Mouse (Mus musculus) heart, postnatal 25 days (tissue): ENCODE results near the gene Cdc5l. TPM values are rescaled to one million over a fixed set of nuclear protein-coding genes. Genes with fewer than 3 reads are reported as not detected.
"Not testable (repeated sequence)": the region's sequence is repeated elsewhere in the genome, so short reads cannot be mapped to it uniquely, and the experiment has no call there.

Experiments used
- DNase-seq: peaks from one replicate; pipeline ENCODE4 v3.0.0; 2022; ENCODE audit warnings: low spot score
- intact Hi-C: fragments of 180-260 bp; cut with DNase I; formaldehyde crosslinking; loops from one replicate; pipeline ENCODE4 v1.15.1; 2025
- total RNA-seq, 2 experiments: library from RNA; stranded (reverse); gene quantifications; 2 replicates each; pipeline ENCODE4 v1.2.3; 2021

The Cdc5l gene
- total RNA-seq, 2 experiments from 2014 or later = 36.7 to 42.8 TPM

DNA sequence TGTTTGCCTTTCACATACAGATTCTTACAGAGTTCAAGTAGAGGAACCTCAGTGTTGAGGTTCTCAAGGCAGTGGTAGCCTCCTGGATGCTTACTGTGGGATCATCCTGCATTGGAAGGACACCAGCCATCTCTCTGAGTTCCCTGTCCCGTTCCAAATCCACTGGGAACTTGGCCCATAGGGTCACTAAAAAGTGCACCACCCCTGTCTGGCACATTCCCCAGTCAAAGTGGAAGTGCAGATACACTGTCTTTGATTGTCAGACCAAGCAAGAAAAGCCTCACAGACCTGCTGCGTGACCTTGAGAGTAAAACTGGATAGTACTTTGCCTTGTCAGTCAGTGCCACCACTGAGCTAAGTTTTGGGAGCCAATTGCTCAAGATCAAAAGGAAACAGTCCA is 13.5 kb upstream of the Cdc5l start:
- DNase-seq = no peak
- intact Hi-C loops = no loop called here

DNA sequence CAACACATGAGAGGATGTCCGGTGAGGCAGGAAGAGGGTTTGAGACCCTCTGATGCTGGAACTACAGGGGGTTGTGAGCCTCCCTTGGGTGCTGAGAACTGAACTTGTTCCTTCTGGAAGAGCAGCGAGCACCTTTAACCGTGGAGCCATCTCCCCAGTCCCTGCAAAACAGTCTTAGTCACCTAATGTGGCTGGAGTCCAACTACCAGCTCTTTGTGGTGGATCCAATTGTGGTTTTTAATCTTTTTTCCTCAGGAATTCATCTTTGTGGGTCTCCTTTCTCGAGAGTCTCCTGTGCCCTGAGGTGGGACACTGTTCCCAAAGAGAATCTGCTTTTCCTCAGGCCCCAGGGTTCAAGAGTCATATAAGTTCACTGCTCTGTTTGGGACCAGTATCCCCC is 12.4 kb upstream of the Cdc5l start:
- DNase-seq = no peak
- intact Hi-C loops = no loop called here

- DNase-seq = no peak
- intact Hi-C loops = no loop called here
Measured at GRCm38 (mm10) chr17:45434262-45434590, 689 bp upstream of the Cdc5l start.

- DNase-seq = no peak
- intact Hi-C loops = no loop called here
Measured at GRCm38 (mm10) chr17:45432706-45433398, 685 bp downstream of the Cdc5l start.

DNA sequence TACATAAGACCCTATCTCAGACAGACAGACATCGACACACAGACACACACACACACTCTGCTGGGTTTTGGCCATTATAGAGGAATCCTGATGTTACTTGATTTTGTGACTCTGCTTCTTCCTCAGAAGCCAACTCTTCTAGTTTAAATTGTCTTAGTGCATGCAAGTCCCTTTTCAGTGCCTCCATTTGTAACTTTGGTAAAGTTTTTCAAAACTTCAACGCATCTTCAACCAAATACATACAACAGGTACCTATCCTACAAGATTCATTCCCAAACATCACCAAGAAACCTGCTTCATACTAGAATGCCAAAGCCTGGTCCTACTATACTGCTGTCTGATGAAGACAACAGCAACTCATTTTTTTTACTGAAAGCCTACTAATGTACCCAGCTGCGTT is 1.5 kb downstream of the Cdc5l start:
- intact Hi-C loops = no loop called here
- no peak for DNase-seq

DNA sequence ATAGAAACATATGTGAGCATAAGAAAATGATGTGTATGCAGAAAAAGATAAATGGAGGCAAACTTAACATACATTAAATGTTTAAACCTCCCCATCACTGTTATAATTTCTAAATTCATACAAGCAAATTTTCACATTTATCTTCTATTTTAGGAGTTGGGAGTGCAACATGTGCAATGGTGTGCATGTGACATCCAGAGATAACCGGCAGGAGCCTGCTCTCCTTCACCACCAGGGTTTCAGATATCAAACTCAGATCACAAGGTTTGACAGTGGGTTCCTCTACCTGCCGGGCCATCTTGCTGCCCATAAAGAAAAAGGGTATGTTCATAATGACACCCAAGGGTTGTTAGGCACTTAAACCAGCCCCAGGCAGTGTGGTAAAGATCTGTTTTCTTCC is 16.1 kb downstream of the Cdc5l start:
- intact Hi-C loops = no loop called here
- DNase-seq = no peak

- DNase-seq, intact Hi-C loops: not testable (repeated sequence)
Measured at GRCm38 (mm10) chr17:45411617-45412016, 21.9 kb downstream of the Cdc5l start.

DNA sequence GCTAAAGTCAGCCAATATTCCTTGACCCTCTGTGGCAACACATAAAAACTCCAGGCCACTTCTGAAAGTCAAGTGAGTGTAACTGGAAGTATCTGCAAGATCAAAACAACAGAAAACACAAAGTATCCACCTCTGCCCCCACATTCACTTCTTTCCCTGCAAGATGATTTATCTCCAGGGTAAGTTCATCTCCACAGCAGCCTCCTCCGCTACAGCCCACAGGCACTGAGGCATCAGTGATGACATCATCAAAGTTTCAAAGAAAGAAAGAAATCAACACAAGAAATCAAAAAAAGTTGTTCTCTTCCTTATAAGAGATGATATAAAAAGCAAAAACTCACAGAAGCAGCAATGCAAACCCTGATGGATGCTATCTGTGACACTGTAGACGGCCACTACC is 24.8 kb downstream of the Cdc5l start:
- DNase-seq = no peak
- intact Hi-C loops = loop anchor here (10.0 kb wide), 1 partner anchor 954 kb away; no protein-coding TSS in a partner anchor

DNA sequence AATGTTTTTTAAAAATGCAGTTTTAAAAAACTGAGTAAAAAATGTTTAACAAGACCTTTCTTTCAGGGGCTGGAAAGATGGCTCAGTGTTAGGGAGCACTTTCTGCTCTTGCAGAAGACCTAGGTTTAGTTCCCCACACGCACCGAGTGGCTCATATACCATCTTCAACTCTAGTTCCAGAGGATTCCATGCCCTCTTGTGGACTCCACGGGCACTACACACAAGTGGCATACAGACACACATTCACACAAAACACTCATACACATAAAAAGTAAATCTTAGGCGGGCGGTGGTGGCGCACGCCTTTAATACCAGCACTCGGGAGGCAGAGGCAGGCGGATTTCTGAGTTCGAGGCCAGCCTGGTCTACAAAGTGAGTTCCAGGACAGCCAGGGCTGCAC is 27.3 kb downstream of the Cdc5l start:
- DNase-seq = no peak
- intact Hi-C loops = loop anchor here (10.0 kb wide), 1 partner anchor 951 kb away; no protein-coding TSS in a partner anchor

DNA sequence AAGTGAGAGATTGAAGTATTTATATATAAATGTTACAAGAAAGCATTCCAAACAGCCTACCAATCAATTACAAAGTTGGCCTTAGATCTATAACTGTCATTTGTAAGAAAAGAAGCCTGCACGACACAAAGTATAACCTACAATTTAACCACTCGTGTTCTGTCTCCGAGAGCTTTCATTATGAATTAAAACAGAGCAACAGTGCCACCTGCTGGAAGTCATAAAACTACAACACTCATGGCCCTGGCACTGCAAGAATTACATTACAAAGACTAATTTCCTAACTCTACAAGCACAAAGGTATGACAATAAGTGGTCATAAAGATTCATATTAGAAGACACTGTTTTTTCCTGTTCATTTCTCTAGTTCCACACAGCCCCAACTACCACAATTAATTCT is 30.3 kb downstream of the Cdc5l start:
- intact Hi-C loops = loop anchor here (10.0 kb wide), 1 partner anchor 948 kb away; no protein-coding TSS in a partner anchor
- DNase-seq = no peak

- intact Hi-C loops = loop anchor here (10.0 kb wide), 1 partner anchor 948 kb away; no protein-coding TSS in a partner anchor
- no peak for DNase-seq
Measured at GRCm38 (mm10) chr17:45402601-45403000, 30.9 kb downstream of the Cdc5l start.

DNA sequence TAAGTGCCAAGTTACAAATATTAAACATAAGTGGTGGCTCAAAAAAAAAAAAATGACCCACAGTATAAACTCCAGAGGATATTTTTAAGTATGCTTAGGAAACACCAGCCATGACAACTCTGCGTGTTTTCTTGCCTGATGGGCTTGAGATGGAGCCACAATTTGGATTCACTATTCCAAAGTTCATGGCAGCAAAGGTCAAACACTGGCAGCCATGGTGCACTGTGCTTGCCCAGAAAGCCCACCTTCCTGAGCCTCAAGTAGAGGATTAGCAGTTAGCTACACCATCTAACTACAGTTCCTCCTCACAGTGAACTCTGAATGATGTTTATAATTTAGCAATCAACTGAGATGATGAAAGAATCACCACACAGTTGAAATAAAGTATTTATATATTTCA is 31.4 kb downstream of the Cdc5l start:
- no peak for DNase-seq
- intact Hi-C loops = loop anchor here (10.0 kb wide), 1 partner anchor 947 kb away; no protein-coding TSS in a partner anchor

DNA sequence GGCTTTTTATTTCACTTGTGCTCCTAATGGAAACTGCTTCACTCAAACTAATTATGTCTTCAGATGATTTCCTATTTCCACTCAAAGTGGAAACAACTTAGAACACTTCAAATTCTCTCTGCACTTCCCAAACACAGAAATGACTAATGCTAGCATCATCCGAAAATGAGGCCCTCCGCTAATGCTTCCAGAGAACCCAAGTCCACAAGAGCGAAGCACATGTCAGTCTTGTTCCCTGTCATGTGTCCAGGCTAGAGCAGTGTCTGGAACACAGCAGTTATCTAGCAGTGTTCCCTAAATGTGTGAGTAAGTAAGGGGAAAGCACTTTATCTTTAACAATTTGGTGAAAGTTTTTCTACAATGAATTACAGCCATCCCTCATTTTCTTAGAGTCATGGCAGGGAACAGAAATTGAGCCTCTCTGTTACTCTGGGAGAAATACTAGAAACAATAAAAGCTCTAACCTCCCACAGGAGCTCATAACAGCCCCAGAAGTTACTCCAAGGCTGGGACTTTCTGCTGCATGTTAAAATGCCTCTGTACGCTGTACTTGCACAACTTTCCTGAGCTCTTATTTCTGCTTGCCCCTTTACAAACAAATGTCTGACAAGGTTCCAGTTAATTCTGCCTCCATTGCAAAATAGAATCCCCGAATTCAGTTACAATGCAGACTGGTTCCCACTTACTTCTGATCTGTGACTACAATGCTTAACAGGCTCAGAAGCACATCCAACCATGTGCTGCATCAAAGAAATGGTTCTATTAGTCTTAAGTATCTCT is 32.2 kb downstream of the Cdc5l start:
- intact Hi-C loops = loop anchor here (10.0 kb wide), 1 partner anchor 947 kb away; no protein-coding TSS in a partner anchor
- no peak for DNase-seq

- intact Hi-C loops = no loop called here
- DNase-seq = no peak
Measured at GRCm38 (mm10) chr17:45398021-45398420, 35.5 kb downstream of the Cdc5l start.

DNA sequence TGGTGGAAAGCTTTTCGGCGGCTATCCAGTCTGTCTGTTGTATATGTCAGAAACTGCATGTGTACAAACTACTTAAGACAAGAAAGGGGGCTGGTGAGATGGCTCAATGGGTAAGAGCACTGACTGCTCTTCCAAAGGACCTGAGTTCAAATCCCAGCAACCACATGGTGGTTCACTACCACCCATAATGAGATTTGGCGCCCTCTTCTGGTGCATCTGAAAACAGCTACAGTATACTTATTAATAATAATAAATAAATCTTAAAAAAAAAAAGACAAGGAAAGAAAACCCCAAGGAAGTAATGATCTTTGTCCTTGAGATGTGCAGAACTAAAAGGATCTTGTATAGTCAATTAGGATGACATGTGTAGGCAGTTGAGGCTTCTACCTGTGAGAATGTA is 36.0 kb downstream of the Cdc5l start:
- no peak for DNase-seq
- intact Hi-C loops = no loop called here

DNA sequence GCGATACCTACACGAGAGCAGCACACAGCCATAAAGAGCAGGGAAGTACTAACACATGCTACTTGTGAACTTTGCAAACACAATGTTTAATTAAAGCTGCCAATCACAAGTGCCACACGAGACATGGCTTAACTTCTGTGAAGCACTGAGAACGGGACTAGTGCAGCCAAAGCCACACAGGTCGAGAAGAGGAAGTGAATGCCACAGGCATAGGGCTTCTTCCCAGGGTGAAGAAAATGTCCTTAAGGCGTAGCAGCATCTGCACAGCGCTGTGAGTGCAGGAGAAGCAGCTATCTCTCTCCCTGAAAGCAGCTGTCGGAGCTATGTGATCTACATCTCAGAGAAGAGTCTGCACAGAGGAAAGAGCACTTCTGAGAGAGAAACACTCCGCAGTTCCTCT is 38.9 kb downstream of the Cdc5l start:
- intact Hi-C loops = no loop called here
- DNase-seq = no peak

- intact Hi-C loops = no loop called here
- DNase-seq = no peak
Measured at GRCm38 (mm10) chr17:45393765-45394164, 39.8 kb downstream of the Cdc5l start.

- no peak for DNase-seq
- intact Hi-C loops = no loop called here
Measured at GRCm38 (mm10) chr17:45389896-45390295, 43.6 kb downstream of the Cdc5l start.

GRCm38 (mm10) chr17:45386986-45387385 is 46.6 kb downstream of the Cdc5l start:
- intact Hi-C loops = no loop called here
- DNase-seq = no peak

DNA sequence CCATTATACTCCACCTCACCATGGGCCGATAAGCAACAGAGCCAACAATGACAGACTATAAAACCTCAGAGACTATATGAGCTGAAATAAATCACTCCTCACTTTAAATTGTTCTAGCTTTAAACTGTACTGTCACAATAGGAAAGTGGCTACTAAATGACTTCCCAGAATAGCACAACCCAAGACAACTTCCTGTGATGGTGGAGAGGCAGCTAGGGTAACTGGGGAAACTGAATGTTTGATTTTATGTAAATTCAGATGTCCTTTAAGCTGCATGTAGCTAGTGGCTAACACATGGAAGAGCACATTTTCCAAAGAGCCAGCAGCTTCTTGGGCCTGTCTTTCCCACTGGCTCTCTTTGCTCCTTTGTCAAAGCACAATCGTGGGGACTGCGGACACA is 50.2 kb downstream of the Cdc5l start:
- intact Hi-C loops = no loop called here
- DNase-seq = no peak

GRCm38 (mm10) chr17:45379271-45379784 is 54.2 kb downstream of the Cdc5l start:
- intact Hi-C loops = no loop called here
- DNase-seq = no peak
